Mouse (Mus musculus) urinary bladder, postnatal 4 days (tissue): Measurements from ENCODE around the gene Slc16a14.

Experiments
- DNase-seq, 2 experiments: peaks; one replicate each; pipeline ENCODE4 v3.0.0; 2021 to 2022; ENCODE audit warnings: low spot score in 2 of 2

Slc16a14 gene

GRCm38 (mm10) chr1:84866706-84867230 is 68.2 kb downstream of the Slc16a14 start:
- no peak for DNase-seq

- no peak for DNase-seq
Measured at GRCm38 (mm10) chr1:84866231-84866630, 68.7 kb downstream of the Slc16a14 start.

GRCm38 (mm10) chr1:84864645-84865044 is 70.3 kb downstream of the Slc16a14 start:
- DNase-seq = no peak

- DNase-seq = no peak
Measured at GRCm38 (mm10) chr1:84861255-84861630, 73.7 kb downstream of the Slc16a14 start.

- DNase-seq = no peak
Measured at GRCm38 (mm10) chr1:84860360-84861254, 74.3 kb downstream of the Slc16a14 start.

GRCm38 (mm10) chr1:84859597-84859996 is 75.3 kb downstream of the Slc16a14 start:
- DNase-seq = no peak
